Mouse (Mus musculus): ENCODE results near the gene Emc3. TPM values are rescaled to one million over a fixed set of nuclear protein-coding genes. Genes with fewer than 3 reads are reported as not detected.

Gene Emc3
- total and polyA plus RNA-seq, 3 experiments = 18.8 to 54.4 (median 34.8) TPM

- H3K27me3 ChIP-seq (ENCODE audit: insufficient read depth, low read length) = peaks cover 72% of the 10 kb centered on the region
- H3K4me1 ChIP-seq (ENCODE audit: insufficient read depth, low read depth, low read length) = peaks cover 27% of the 10 kb centered on the region
- peaks cover 4% of the 10 kb centered on the region; the same call in 1 of the 2 replicates for H3K9me3 ChIP-seq (replicated peaks)
- ATAC-seq (ENCODE audit: extremely low read depth, insufficient number of reproducible peaks, low FRiP score, poor library complexity, severe bottlenecking) (peak; percentile 38; the same call in 1 of the 2 replicates), DNase-seq (ENCODE audit: low spot score) (peak; percentile 40)
- H3K4me3 ChIP-seq (ENCODE audit: low read depth, low read length) = no peak overlapping the region
- H3K36me3 ChIP-seq (replicated peaks) = no peaks in the 10 kb centered on the region
- TF ChIP-seq GATA2 (IDR thresholded peaks at IDR 0.05; ENCODE audit: borderline replicate concordance, low read depth, low read length) (no peak), POLR2AphosphoS5 (IDR thresholded peaks at IDR 0.05; ENCODE audit: insufficient replicate concordance, low read depth, low read length) (no peak), GATA1 (IDR thresholded peaks at IDR 0.05; ENCODE audit: borderline replicate concordance, low read length) (no peak), CTCF (IDR thresholded peaks at IDR 0.05; ENCODE audit: low read depth, low read length) (peak; percentile 74), TAL1 (conservative IDR thresholded peaks at IDR 0.05; ENCODE audit: low read depth, low read length) (no peak)
These were observed 62.4 kb downstream of the Emc3 start for GRCm38 (mm10) chr6:113469021-113469420.

- DNase-seq (ENCODE audit: low spot score) = no peak
- Histone ChIP-seq H3K27me3 (ENCODE audit: insufficient read depth, low read length) (peaks cover 70% of the 10 kb centered on the region), H3K9me3 (replicated peaks) (peaks cover 4% of the 10 kb centered on the region; the same call in 1 of the 2 replicates), H3K4me3 (ENCODE audit: low read depth, low read length) (no peak overlapping the region), H3K4me1 (ENCODE audit: insufficient read depth, low read depth, low read length) (peaks cover 23% of the 10 kb centered on the region), H3K36me3 (replicated peaks) (no peaks in the 10 kb centered on the region)
- TF ChIP-seq TAL1 (conservative IDR thresholded peaks at IDR 0.05; ENCODE audit: low read depth, low read length) (no peak), GATA2 (IDR thresholded peaks at IDR 0.05; ENCODE audit: borderline replicate concordance, low read depth, low read length) (no peak), POLR2AphosphoS5 (IDR thresholded peaks at IDR 0.05; ENCODE audit: insufficient replicate concordance, low read depth, low read length) (no peak), CTCF (IDR thresholded peaks at IDR 0.05; ENCODE audit: low read depth, low read length) (no peak), GATA1 (IDR thresholded peaks at IDR 0.05; ENCODE audit: borderline replicate concordance, low read length) (no peak)
- ATAC-seq (ENCODE audit: extremely low read depth, insufficient number of reproducible peaks, low FRiP score, poor library complexity, severe bottlenecking) = no peak
These were observed 62.9 kb downstream of the Emc3 start for GRCm38 (mm10) chr6:113468512-113468911.

GRCm38 (mm10) chr6:113465602-113466001 lies 65.8 kb downstream of the Emc3 start:
- no peak for TF ChIP-seq CTCF (IDR thresholded peaks at IDR 0.05; ENCODE audit: low read depth, low read length)
- no peak for TF ChIP-seq GATA2 (IDR thresholded peaks at IDR 0.05; ENCODE audit: borderline replicate concordance, low read depth, low read length)
- TF ChIP-seq POLR2AphosphoS5 (IDR thresholded peaks at IDR 0.05; ENCODE audit: insufficient replicate concordance, low read depth, low read length) = no peak
- TF ChIP-seq GATA1 (IDR thresholded peaks at IDR 0.05; ENCODE audit: borderline replicate concordance, low read length) = no peak
- TF ChIP-seq TAL1 (conservative IDR thresholded peaks at IDR 0.05; ENCODE audit: low read depth, low read length) = no peak
- ATAC-seq (ENCODE audit: extremely low read depth, insufficient number of reproducible peaks, low FRiP score, poor library complexity, severe bottlenecking) = no peak
- no peak for DNase-seq (ENCODE audit: low spot score)

More at GRCm38 (mm10) chr6:113465602-113466001, 65.8 kb downstream of the Emc3 start:
- Histone ChIP-seq H3K27me3 (ENCODE audit: insufficient read depth, low read length) (peaks cover 58% of the 10 kb centered on the region), H3K36me3 (replicated peaks) (no peaks in the 10 kb centered on the region), H3K9me3 (replicated peaks) (peaks cover 4% of the 10 kb centered on the region; the same call in 1 of the 2 replicates), H3K4me1 (ENCODE audit: insufficient read depth, low read depth, low read length) (peaks cover 16% of the 10 kb centered on the region), H3K4me3 (ENCODE audit: low read depth, low read length) (no peak overlapping the region)

Other genes with a start within 250 kb of the Emc3 start
Only the 20 nearest of the 22 such genes appear.
- gene Ogg1, start 204.7 kb downstream of the Emc3 start, total RNA-seq (2014; fragmentation: Nextera tagmentation) = 30.4 and 56.3 TPM in 2 replicates
- gene Ogg1, start 204.7 kb downstream of the Emc3 start, total RNA-seq (2017) = 10.9 and 11.5 TPM in 2 replicates
- gene Ogg1, start 204.7 kb downstream of the Emc3 start, polyA plus RNA-seq (2012) = 10.4 and 11.3 TPM in 2 replicates
- 0.98 TPM in 1 of 2 replicates, not detected in the other for gene Camk1, start 187.7 kb downstream of the Emc3 start, total RNA-seq (2014; fragmentation: Nextera tagmentation)
- 0.82 and 1.2 TPM in 2 replicates for gene Camk1, start 187.7 kb downstream of the Emc3 start, total RNA-seq (2017)
- gene Camk1, start 187.7 kb downstream of the Emc3 start, polyA plus RNA-seq (2012) = 0.07 and 0.10 TPM in 2 replicates
- 33.2 and 35.2 TPM in 2 replicates for gene Tada3, start 153.8 kb downstream of the Emc3 start, total RNA-seq (2014; fragmentation: Nextera tagmentation)
- gene Tada3, start 153.8 kb downstream of the Emc3 start, total RNA-seq (2017) = 15.7 and 18.2 TPM in 2 replicates
- gene Tada3, start 153.8 kb downstream of the Emc3 start, polyA plus RNA-seq (2012) = 65.3 and 88.5 TPM in 2 replicates
- gene Arpc4, start 153.5 kb downstream of the Emc3 start, total RNA-seq (2014; fragmentation: Nextera tagmentation) = 69.7 and 96.4 TPM in 2 replicates
- 263 and 271 TPM in 2 replicates for gene Arpc4, start 153.5 kb downstream of the Emc3 start, total RNA-seq (2017)
- 247 and 264 TPM in 2 replicates for gene Arpc4, start 153.5 kb downstream of the Emc3 start, polyA plus RNA-seq (2012)
- gene Ttll3, start 142.4 kb downstream of the Emc3 start, total RNA-seq (2014; fragmentation: Nextera tagmentation) = 43.3 and 47.6 TPM in 2 replicates
- gene Ttll3, start 142.4 kb downstream of the Emc3 start, total RNA-seq (2017) = 20.5 and 22.7 TPM in 2 replicates
- gene Ttll3, start 142.4 kb downstream of the Emc3 start, polyA plus RNA-seq (2012) = 10.2 and 15.1 TPM in 2 replicates
- gene Rpusd3, start 112.3 kb downstream of the Emc3 start, total RNA-seq (2014; fragmentation: Nextera tagmentation) = 8.7 and 20.2 TPM in 2 replicates
- 7.7 and 8.5 TPM in 2 replicates for gene Rpusd3, start 112.3 kb downstream of the Emc3 start, total RNA-seq (2017)
- gene Rpusd3, start 112.3 kb downstream of the Emc3 start, polyA plus RNA-seq (2012) = 113 TPM in 2 replicates
- not detected in 2 replicates for gene Cidec, start 95.9 kb downstream of the Emc3 start, total RNA-seq (2014; fragmentation: Nextera tagmentation)
- gene Cidec, start 95.9 kb downstream of the Emc3 start, total RNA-seq (2017) = 0.06 and 0.27 TPM in 2 replicates
- not detected in 2 replicates for gene Cidec, start 95.9 kb downstream of the Emc3 start, polyA plus RNA-seq (2012)
- gene Jagn1, start 89.1 kb downstream of the Emc3 start, total RNA-seq (2014; fragmentation: Nextera tagmentation) = 19.4 and 21.7 TPM in 2 replicates
- 12.9 and 14.0 TPM in 2 replicates for gene Jagn1, start 89.1 kb downstream of the Emc3 start, total RNA-seq (2017)
- gene Jagn1, start 89.1 kb downstream of the Emc3 start, polyA plus RNA-seq (2012) = 5.6 and 6.3 TPM in 2 replicates
- not detected in 2 replicates for gene Il17re, start 73.2 kb downstream of the Emc3 start, total RNA-seq (2014; fragmentation: Nextera tagmentation)
- gene Il17re, start 73.2 kb downstream of the Emc3 start, total RNA-seq (2017) = 0.17 and 0.22 TPM in 2 replicates
- not detected in 2 replicates for gene Il17re, start 73.2 kb downstream of the Emc3 start, polyA plus RNA-seq (2012)
- not detected in 2 replicates for gene Il17rc, start 60.2 kb downstream of the Emc3 start, total RNA-seq (2014; fragmentation: Nextera tagmentation)
- gene Il17rc, start 60.2 kb downstream of the Emc3 start, total RNA-seq (2017) = not detected in 2 replicates
- 0.07 and 0.17 TPM in 2 replicates for gene Il17rc, start 60.2 kb downstream of the Emc3 start, polyA plus RNA-seq (2012)
- gene Creld1, start 48.4 kb downstream of the Emc3 start, total RNA-seq (2014; fragmentation: Nextera tagmentation) = 8.5 and 9.9 TPM in 2 replicates
- 5.8 and 7.4 TPM in 2 replicates for gene Creld1, start 48.4 kb downstream of the Emc3 start, total RNA-seq (2017)
- 17.3 and 19.8 TPM in 2 replicates for gene Creld1, start 48.4 kb downstream of the Emc3 start, polyA plus RNA-seq (2012)
- not detected in 2 replicates for gene Prrt3, start 29.7 kb downstream of the Emc3 start, total RNA-seq (2014; fragmentation: Nextera tagmentation)
- under 0.01 and 0.12 TPM in 2 replicates for gene Prrt3, start 29.7 kb downstream of the Emc3 start, total RNA-seq (2017)
- gene Prrt3, start 29.7 kb downstream of the Emc3 start, polyA plus RNA-seq (2012) = not detected in 2 replicates
- gene Fancd2, start within 50 bp of the Emc3 start, total RNA-seq (2014; fragmentation: Nextera tagmentation) = 47.2 and 83.5 TPM in 2 replicates
- 32.9 and 41.1 TPM in 2 replicates for gene Fancd2, start within 50 bp of the Emc3 start, total RNA-seq (2017)
- gene Fancd2, start within 50 bp of the Emc3 start, polyA plus RNA-seq (2012) = 2.2 TPM in 2 replicates
- gene Fancd2os, start 69.1 kb upstream of the Emc3 start, total RNA-seq (2014; fragmentation: Nextera tagmentation) = not detected in 2 replicates
- gene Fancd2os, start 69.1 kb upstream of the Emc3 start, total RNA-seq (2017) = 0.16 TPM in 1 of 2 replicates, not detected in the other
- not detected in 2 replicates for gene Fancd2os, start 69.1 kb upstream of the Emc3 start, polyA plus RNA-seq (2012)
- 186 and 193 TPM in 2 replicates for gene Brk1, start 73.1 kb upstream of the Emc3 start, total RNA-seq (2014; fragmentation: Nextera tagmentation)
- 167 and 180 TPM in 2 replicates for gene Brk1, start 73.1 kb upstream of the Emc3 start, total RNA-seq (2017)
- gene Brk1, start 73.1 kb upstream of the Emc3 start, polyA plus RNA-seq (2012) = 29.2 and 42.6 TPM in 2 replicates
- gene Vhl, start 92.3 kb upstream of the Emc3 start, total RNA-seq (2014; fragmentation: Nextera tagmentation) = 9.0 and 12.5 TPM in 2 replicates
- gene Vhl, start 92.3 kb upstream of the Emc3 start, total RNA-seq (2017) = 25.4 and 26.1 TPM in 2 replicates
- gene Vhl, start 92.3 kb upstream of the Emc3 start, polyA plus RNA-seq (2012) = 6.4 and 7.9 TPM in 2 replicates
- gene Irak2, start 106.8 kb upstream of the Emc3 start, total RNA-seq (2014; fragmentation: Nextera tagmentation) = 7.4 and 21.2 TPM in 2 replicates
- 10.9 and 11.7 TPM in 2 replicates for gene Irak2, start 106.8 kb upstream of the Emc3 start, total RNA-seq (2017)
- 10.2 and 13.7 TPM in 2 replicates for gene Irak2, start 106.8 kb upstream of the Emc3 start, polyA plus RNA-seq (2012)
- 20.9 and 26.3 TPM in 2 replicates for gene Tatdn2, start 165.4 kb upstream of the Emc3 start, total RNA-seq (2014; fragmentation: Nextera tagmentation)
- 72.0 and 81.3 TPM in 2 replicates for gene Tatdn2, start 165.4 kb upstream of the Emc3 start, total RNA-seq (2017)
- 33.1 and 34.5 TPM in 2 replicates for gene Tatdn2, start 165.4 kb upstream of the Emc3 start, polyA plus RNA-seq (2012)
- not detected in 2 replicates for gene Ghrl, start 188.2 kb upstream of the Emc3 start, total RNA-seq (2014; fragmentation: Nextera tagmentation)
- gene Ghrl, start 188.2 kb upstream of the Emc3 start, total RNA-seq (2017) = 0.76 TPM in 1 of 2 replicates, not detected in the other
- gene Ghrl, start 188.2 kb upstream of the Emc3 start, polyA plus RNA-seq (2012) = not detected in 2 replicates
- gene Sec13, start 209.1 kb upstream of the Emc3 start, total RNA-seq (2014; fragmentation: Nextera tagmentation) = 71.9 and 73.3 TPM in 2 replicates
- gene Sec13, start 209.1 kb upstream of the Emc3 start, total RNA-seq (2017) = 172 and 185 TPM in 2 replicates
- 17.7 and 30.9 TPM in 2 replicates for gene Sec13, start 209.1 kb upstream of the Emc3 start, polyA plus RNA-seq (2012)